Mouse (Mus musculus): ENCODE data around the gene Rtn3.
A peak's percentile ranks its signal among the peaks of the same experiment; 100 is the strongest.

GRCm38 (mm10) chr19:7382248-7382902 is 100.7 kb downstream of the Rtn3 start:
- peak; percentile 24 for TF ChIP-seq CTCF (IDR thresholded peaks at IDR 0.05; ENCODE audit: low read depth)
- TF ChIP-seq EP300 (optimal IDR thresholded peaks at IDR 0.05), result no peak
